Mouse (Mus musculus) neutrophil, adult 5-6 weeks (primary cell): ENCODE results near the gene Tmem120b. TPM values are rescaled to one million over a fixed set of nuclear protein-coding genes. Genes with fewer than 3 reads are reported as not detected.
A peak's percentile ranks its signal among the peaks of the same experiment; 100 is the strongest.

ENCODE experiments used
- ATAC-seq: fragments of 151-379, 151-347 bp; 2 replicates; pipeline ENCODE4 v1.8.0; 2017; ENCODE audit warnings: mild to moderate bottlenecking, moderate TSS enrichment; ENCODE audit not compliant: insufficient number of reproducible peaks, poor library complexity, low FRiP score, severe bottlenecking; ENCODE audit errors: extremely low read depth
- total RNA-seq: library from RNA; stranded (forward); fragments of 200-1000 nt; gene quantifications from 2 replicates; pipeline ENCODE4 v1.2.3, GENCODE M21; 2017

The Tmem120b gene
- total RNA-seq, 1 experiment from 2014 or later, result 2.0 TPM

GRCm38 (mm10) chr5:123080041-123080440 is 11.8 kb downstream of the Tmem120b start:
- no peak for ATAC-seq

GRCm38 (mm10) chr5:123080510-123080909 is 12.3 kb downstream of the Tmem120b start:
- no peak for ATAC-seq

DNA sequence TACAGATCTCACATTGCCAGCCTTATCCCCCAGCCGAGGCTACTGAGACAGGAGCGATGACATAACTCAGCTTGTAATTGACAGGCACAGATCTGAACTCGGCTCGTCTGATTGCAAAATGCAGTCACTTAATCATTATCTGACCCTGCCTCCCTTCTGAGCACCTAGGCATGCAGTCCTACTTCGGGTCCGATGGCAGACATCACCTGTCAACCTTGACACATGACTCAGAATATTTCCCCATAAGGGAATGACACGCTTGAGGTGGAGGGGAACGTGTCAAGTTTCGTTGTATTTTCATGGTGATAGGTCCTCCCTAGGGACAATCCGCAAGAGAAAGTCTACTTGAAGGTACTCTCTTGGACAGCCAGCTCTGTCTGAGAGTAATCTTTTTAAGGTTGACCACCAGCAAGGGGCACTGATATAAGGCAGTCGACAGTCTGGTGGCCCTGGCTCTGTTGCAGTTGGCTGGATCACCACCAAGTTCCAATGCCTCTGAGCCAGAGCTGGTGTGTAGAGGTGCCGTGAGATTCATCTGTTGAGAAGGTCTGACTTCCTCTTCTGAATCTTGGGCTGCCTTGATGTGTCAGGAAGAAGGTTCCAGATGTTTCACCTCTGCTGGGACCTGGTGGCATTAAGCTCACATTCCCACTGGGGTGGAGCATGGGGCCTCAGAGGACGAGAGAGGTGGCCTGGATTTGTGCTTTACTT is 15.3 kb downstream of the Tmem120b start:
- no peak for ATAC-seq

- ATAC-seq, result no peak
Observed at GRCm38 (mm10) chr5:123086501-123086900, 18.3 kb downstream of the Tmem120b start.

DNA sequence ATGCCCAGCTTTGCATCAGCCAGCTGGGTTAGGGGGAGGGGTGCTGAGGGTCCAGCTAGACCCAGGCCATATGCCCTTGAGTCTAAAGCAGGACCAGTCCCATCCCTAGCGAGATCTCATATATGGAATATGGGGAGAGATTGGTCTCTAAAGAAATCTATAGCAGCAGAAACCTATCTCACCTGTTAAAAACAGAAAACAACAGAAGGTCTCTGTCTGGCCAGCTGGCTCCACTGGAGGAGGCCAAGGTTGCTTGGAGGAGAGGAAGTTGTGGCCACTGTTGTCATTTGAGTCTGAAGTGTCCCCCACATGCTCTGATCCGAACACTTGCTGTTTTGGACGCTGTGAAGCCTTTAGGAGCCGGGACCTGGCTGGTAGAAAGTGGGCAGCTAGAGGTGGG is 20.6 kb downstream of the Tmem120b start:
- no peak for ATAC-seq

DNA sequence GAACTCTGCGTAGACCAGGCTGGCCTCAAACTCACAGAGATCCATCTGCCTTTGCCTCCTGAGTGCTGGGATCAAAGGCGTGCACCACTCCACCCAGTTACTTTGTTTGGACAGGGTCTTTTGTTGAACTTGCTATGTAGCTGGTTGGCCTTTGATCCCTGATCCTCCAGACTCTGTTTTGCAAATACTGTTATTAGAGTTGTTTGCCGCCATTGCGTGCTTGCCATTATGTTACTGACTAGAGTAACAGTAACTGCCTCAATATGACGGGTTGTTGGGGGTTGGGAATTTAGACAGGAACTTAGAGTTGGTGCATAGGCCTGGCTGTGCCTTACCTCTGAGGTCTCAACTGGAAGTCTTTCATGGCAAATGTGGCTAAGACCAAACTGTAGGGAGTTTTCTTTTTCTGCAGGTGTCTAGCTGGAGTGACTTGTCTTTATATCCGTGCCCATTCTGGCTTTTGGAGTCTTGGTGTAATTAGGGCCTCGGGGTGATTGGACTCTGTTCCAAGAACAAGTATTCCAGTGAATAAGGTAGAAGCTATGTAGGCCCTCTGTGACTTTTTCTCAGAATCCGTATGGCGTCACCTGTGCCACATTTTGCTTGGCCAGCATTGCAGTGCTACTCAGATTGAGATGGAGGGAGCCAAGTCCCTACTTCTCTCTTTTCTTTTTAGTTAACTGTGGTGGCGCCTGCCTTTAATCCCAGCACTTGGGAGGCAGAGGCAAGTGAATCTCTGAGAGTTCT is 22.5 kb downstream of the Tmem120b start:
- no peak for ATAC-seq

DNA sequence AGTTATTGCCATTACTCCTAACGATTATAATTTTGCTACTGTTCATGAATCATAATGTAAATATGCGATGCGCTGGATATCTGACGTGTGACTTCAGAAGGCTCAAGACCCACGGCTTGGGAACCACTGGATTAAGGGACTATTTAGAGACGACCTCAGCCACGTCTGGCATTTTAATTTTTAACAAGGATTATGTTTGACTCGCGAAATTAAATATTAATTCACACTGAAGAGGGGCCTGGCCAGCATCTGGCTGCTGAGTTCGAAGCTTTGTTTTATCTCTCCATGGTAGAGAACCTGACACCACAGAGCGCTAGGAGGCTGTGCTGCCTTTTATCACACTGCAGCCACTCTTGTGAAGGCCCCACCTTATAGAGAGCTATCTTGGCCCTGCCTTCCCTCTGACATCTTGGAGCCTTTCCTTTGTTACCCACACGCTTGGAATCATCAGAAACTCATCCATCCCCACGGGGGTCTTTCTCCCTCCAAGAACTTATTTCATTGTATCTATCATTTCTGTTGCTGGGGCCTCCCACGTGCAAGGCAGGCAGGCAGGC is 24.9 kb downstream of the Tmem120b start:
- no peak for ATAC-seq

- ATAC-seq, result no peak
Observed at GRCm38 (mm10) chr5:123094238-123094991, 26.2 kb downstream of the Tmem120b start.

GRCm38 (mm10) chr5:123096299-123096698 is 28.1 kb downstream of the Tmem120b start:
- no peak for ATAC-seq

DNA sequence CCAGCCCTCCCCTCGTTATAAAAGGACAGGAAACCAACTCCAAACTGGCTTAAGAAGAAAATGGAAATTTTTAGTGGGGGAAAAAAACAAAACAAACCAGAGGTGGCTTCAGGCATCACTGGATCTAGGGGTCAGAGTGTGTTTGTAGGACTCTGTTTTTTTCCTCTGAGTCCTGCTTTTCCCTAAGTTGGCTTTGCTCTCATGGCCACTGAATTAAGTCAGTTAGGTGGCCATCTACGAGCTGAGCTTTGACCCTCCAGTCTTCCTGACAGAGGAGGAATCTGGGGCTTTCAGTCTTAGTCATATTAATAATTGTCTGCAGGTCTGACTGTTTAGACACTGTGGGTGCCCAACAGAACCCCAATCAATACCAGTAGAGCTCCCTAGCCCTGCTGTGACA is 30.3 kb downstream of the Tmem120b start:
- no peak for ATAC-seq

- ATAC-seq, result no peak
Observed at GRCm38 (mm10) chr5:123102376-123102775, 34.2 kb downstream of the Tmem120b start.

GRCm38 (mm10) chr5:123103556-123103955 is 35.3 kb downstream of the Tmem120b start:
- no peak for ATAC-seq

DNA sequence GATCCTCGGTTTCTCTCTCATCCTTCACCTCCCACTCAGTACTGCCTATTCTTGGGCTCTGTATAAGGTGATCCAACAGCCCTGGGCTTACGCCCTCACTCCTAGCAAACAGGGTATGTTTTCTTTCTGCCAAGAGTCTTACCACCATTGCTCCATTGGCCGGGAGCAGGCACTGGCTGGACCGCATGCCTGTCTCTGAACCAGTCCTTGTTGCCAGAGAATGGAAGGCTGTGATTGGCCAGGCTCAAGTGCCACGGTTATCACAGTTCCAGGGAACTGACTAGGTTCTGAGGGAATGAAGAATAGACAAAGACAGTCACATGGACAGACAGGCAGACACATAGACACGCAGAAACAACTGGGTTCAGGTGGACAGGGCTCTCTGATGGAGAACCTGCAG is 36.6 kb downstream of the Tmem120b start:
- no peak for ATAC-seq

GRCm38 (mm10) chr5:123109452-123110203 is 41.4 kb downstream of the Tmem120b start:
- ATAC-seq, result no peak

GRCm38 (mm10) chr5:123110296-123110721 is 42.1 kb downstream of the Tmem120b start:
- ATAC-seq, result no peak

GRCm38 (mm10) chr5:123114109-123114508 is 45.9 kb downstream of the Tmem120b start:
- ATAC-seq, result no peak

DNA sequence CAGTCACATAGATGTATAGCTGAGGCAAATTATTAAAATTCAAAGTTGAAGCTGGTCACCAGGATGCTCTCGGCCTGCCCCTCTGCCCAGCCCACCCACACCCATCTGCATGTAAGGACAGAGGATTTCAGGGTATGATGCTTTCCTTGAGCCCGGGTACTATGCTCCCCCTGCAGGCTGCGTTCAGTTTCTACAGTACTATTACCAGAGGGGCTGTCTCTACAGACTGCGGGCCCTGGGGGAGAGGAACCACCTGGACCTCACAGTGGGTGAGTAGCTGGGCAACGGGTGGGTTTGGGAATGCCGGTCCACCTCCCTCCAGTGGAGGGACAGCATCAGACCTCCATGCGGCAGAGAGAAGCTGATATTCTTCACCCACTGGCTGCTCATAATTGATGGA is 46.7 kb downstream of the Tmem120b start:
- no peak for ATAC-seq

DNA sequence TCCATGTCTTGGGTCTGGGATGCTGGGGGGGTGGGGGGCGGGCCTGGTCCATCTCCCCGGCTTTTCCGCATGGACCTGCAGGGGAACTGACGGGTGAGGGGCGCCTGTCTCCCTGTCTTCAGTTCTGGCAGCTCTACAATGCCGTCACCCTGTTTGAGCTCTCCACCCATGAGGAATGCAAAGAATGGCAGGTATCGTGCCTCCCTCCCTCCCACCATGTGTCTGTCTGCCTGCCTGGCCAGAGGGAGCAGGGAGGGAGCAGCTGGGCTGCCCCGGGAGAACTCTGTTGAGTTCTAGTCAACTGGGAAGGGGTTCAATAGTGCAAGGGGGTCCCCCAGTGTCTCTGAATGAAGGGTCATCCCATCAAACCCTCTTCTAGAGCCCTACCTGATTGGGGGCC is 47.9 kb downstream of the Tmem120b start:
- no peak for ATAC-seq

GRCm38 (mm10) chr5:123117257-123117656 is 49.0 kb downstream of the Tmem120b start:
- peak; percentile 65 for ATAC-seq
